Comparison of ENCODE assay signal across 14 mouse cellular contexts in genomic region chr2:127275551-127276320, GRCm38 (mm10).
"Had no signal": no experiment of that assay in that cellular context is flagged by ENCODE, and none has a peak within 500 bp of the region (broad histone marks: within the 10 kb centered on the region; RNA-seq: fewer than 3 reads in every experiment).

No protein-coding gene starts in this region.

- H3K4me2 ChIP-seq: limb, embryonic 12.5 days; limb, embryonic 15.5 days; liver, embryonic 13.5 days; midbrain, embryonic 11.5 days had no signal

- H3K9me3 ChIP-seq: limb, embryonic 12.5 days; limb, embryonic 15.5 days; liver, embryonic 13.5 days had no signal

- H3K36me3 ChIP-seq: limb, embryonic 15.5 days had no signal

- H3K4me3 ChIP-seq: limb, embryonic 12.5 days; limb, embryonic 15.5 days; liver, embryonic 13.5 days had no signal

- H3K27ac ChIP-seq: limb, embryonic 12.5 days; limb, embryonic 15.5 days; liver, embryonic 13.5 days had no signal

- H3K27me3 ChIP-seq: limb, embryonic 12.5 days; limb, embryonic 15.5 days; liver, embryonic 13.5 days had no signal

- H3K9ac ChIP-seq: limb, embryonic 12.5 days; limb, embryonic 15.5 days had no signal

- DNase-seq: kidney, adult 18-20 months; kidney, adult 9 months; kidney, postnatal 14 days; kidney, postnatal 4 days; left cerebral cortex, postnatal 4 days; liver, embryonic 13.5 days; lung, adult 2 months; lung, postnatal 14 days; lung, postnatal 4 days; midbrain, embryonic 14.5 days; thymus, postnatal 25 days had no signal
